Mouse (Mus musculus) limb, embryonic 12.5 days (tissue): ENCODE data around the gene Ppp1r16b. TPM values are rescaled to one million over a fixed set of nuclear protein-coding genes. Genes with fewer than 3 reads are reported as not detected.

Experiments used
- ATAC-seq: fragments of 200-750 bp; cut with Nextera tagmentation; 2 replicates; pipeline ENCODE4 v1.8.0; 2017; ENCODE audit warnings: low read depth, moderate TSS enrichment; ENCODE audit not compliant: insufficient number of reproducible peaks, insufficient read depth, low FRiP score, low TSS enrichment
- H3K27ac ChIP-seq: fragments of 300-500 bp; sonication (generic); 2 replicates; pipeline ENCODE4 v1.5.1; 2016; ENCODE audit warnings: mild to moderate bottlenecking, moderate library complexity
- H3K27me3 ChIP-seq: fragments of 300-500 bp; sonication (generic); 2 replicates; pipeline ENCODE4 v1.6.1; 2016; ENCODE audit warnings: mild to moderate bottlenecking, moderate library complexity
- H3K36me3 ChIP-seq: fragments of 300-500 bp; sonication (generic); 2 replicates; pipeline ENCODE4 v1.6.1; 2016; ENCODE audit warnings: mild to moderate bottlenecking, moderate library complexity
- H3K4me1 ChIP-seq: fragments of 300-500 bp; sonication (generic); replicated peaks from 2 replicates; pipeline ENCODE4 v1.6.1; 2016
- H3K4me2 ChIP-seq: fragments of 300-500 bp; sonication (generic); 2 replicates; pipeline ENCODE4 v1.6.1; 2016; ENCODE audit warnings: mild to moderate bottlenecking, moderate library complexity
- H3K4me3 ChIP-seq: fragments of 300-500 bp; sonication (generic); replicated peaks from 2 replicates; pipeline ENCODE4 v1.5.1; 2016; ENCODE audit warnings: mild to moderate bottlenecking
- H3K9ac ChIP-seq: fragments of 300-500 bp; sonication (generic); replicated peaks from 2 replicates; pipeline ENCODE4 v1.6.1; 2016; ENCODE audit warnings: mild to moderate bottlenecking, moderate library complexity
- H3K9me3 ChIP-seq: fragments of 300-500 bp; sonication (generic); 2 replicates; pipeline ENCODE4 v1.6.1; 2016; ENCODE audit warnings: mild to moderate bottlenecking, moderate library complexity
- WGBS: fragments of 180-500 bp; shearing (Covaris S2); methylation state at CpG from one replicate; pipeline ENCODE4 v1.1.7; 2016; 5-methylcytosine and 5-hydroxymethylcytosine counted together
- polyA plus RNA-seq: library from polyadenylated mRNA; unstranded; fragments of >200 nt; fragmentation: Nextera tagmentation; extraction: Ambion mirVana; gene quantifications from 2 replicates; pipeline ENCODE4 v1.2.1, GENCODE M21; 2016

Ppp1r16b gene
- 3.3 TPM in 2 replicates for polyA plus RNA-seq

GRCm38 (mm10) chr2:158665098-158665497 is at the start of gene Ppp1r16b:
Gene Ppp1r16b, plus strand, starts transcription at chr2:158665398.
- H3K27me3 ChIP-seq: peaks cover 55% of the 10 kb centered on the region
- WGBS: 74% methylated on average over 4 of the region's 4 CpGs
- ATAC-seq: no peak
- no peak within 1 kb of the TSS for H3K9ac ChIP-seq
- peaks cover 20% of the 10 kb centered on the region for H3K4me1 ChIP-seq
- no peaks in the 10 kb centered on the region for H3K9me3 ChIP-seq
- no peaks in the 10 kb centered on the region for H3K36me3 ChIP-seq
- no peak within 1 kb of the TSS for H3K27ac ChIP-seq
- no peak within 1 kb of the TSS for H3K4me3 ChIP-seq
- no peak within 1 kb of the TSS for H3K4me2 ChIP-seq

- Histone ChIP-seq H3K4me2 (no peak overlapping the region), H3K4me3 (peak overlapping the region; percentile 13; the same call in 1 of the 2 replicates), H3K27ac (no peak overlapping the region), H3K36me3 (no peaks in the 10 kb centered on the region), H3K9ac (no peak overlapping the region), H3K9me3 (no peaks in the 10 kb centered on the region), H3K4me1 (peaks cover 29% of the 10 kb centered on the region), H3K27me3 (peaks cover 100% of the 10 kb centered on the region)
- no peak for ATAC-seq
- 2% methylated on average over 13 of the region's 13 CpGs for WGBS
These were observed 49.5 kb upstream of the Ppp1r16b start for GRCm38 (mm10) chr2:158615702-158616101.

GRCm38 (mm10) chr2:158616296-158616695 is 48.9 kb upstream of the Ppp1r16b start:
- no peaks in the 10 kb centered on the region for H3K9me3 ChIP-seq
- no peak overlapping the region for H3K9ac ChIP-seq
- peaks cover 23% of the 10 kb centered on the region for H3K4me1 ChIP-seq
- no peak overlapping the region for H3K4me2 ChIP-seq
- 0 out of 2 replicates have a peak, but pooled peaks have one; percentile 17 for ATAC-seq
- WGBS: under 1% methylated on average over 12 of the region's 12 CpGs
- peak overlapping the region; percentile 13; the same call in 1 of the 2 replicates for H3K4me3 ChIP-seq
- H3K27ac ChIP-seq: no peak overlapping the region
- H3K27me3 ChIP-seq: peaks cover 100% of the 10 kb centered on the region
- no peaks in the 10 kb centered on the region for H3K36me3 ChIP-seq

GRCm38 (mm10) chr2:158616790-158617189 is 48.4 kb upstream of the Ppp1r16b start:
- Histone ChIP-seq H3K4me3 (0 out of 2 replicates have a peak overlapping the region, but pooled peaks have one; percentile 13), H3K9ac (no peak overlapping the region), H3K4me1 (peaks cover 23% of the 10 kb centered on the region), H3K27me3 (peaks cover 99% of the 10 kb centered on the region), H3K36me3 (no peaks in the 10 kb centered on the region), H3K4me2 (no peak overlapping the region), H3K9me3 (no peaks in the 10 kb centered on the region), H3K27ac (no peak overlapping the region)
- WGBS: 12% methylated on average over 11 of the region's 11 CpGs
- no peak for ATAC-seq

- Histone ChIP-seq H3K9ac (peak within 1 kb of the TSS; percentile 86), H3K27me3 (peaks cover 28% of the 10 kb centered on the region), H3K4me2 (peak within 1 kb of the TSS; percentile 61), H3K9me3 (no peaks in the 10 kb centered on the region), H3K4me3 (peak within 1 kb of the TSS; percentile 89), H3K27ac (peak within 1 kb of the TSS; percentile 92), H3K4me1 (peaks cover 13% of the 10 kb centered on the region), H3K36me3 (peaks cover 27% of the 10 kb centered on the region)
- under 1% methylated on average over 39 of the region's 39 CpGs for WGBS
- ATAC-seq: peak; percentile 89
These were observed 40.4 kb upstream of the Ppp1r16b start, which contains the start of gene Actr5 for GRCm38 (mm10) chr2:158624718-158625222. Gene Actr5, plus strand, starts transcription at chr2:158624888.

- WGBS: under 1% methylated on average over 38 of the region's 44 CpGs
These were observed 40.0 kb upstream of the Ppp1r16b start for GRCm38 (mm10) chr2:158625231-158625630.

GRCm38 (mm10) chr2:158625697-158626096 is 39.5 kb upstream of the Ppp1r16b start:
- H3K27me3 ChIP-seq: peaks cover 19% of the 10 kb centered on the region
- H3K4me1 ChIP-seq: peaks cover 13% of the 10 kb centered on the region
- no peak for ATAC-seq
- H3K4me2 ChIP-seq: peak overlapping the region; percentile 61
- H3K27ac ChIP-seq: no peak overlapping the region
- WGBS: 43% methylated on average over 8 of the region's 8 CpGs
- peaks cover 36% of the 10 kb centered on the region for H3K36me3 ChIP-seq
- no peaks in the 10 kb centered on the region for H3K9me3 ChIP-seq
- peak overlapping the region; percentile 86 for H3K9ac ChIP-seq
- H3K4me3 ChIP-seq: peak overlapping the region; percentile 89

More at GRCm38 (mm10) chr2:158625231-158625630, 40.0 kb upstream of the Ppp1r16b start:
- peak overlapping the region; percentile 89 for H3K4me3 ChIP-seq
- peaks cover 23% of the 10 kb centered on the region for H3K27me3 ChIP-seq
- peaks cover 32% of the 10 kb centered on the region for H3K36me3 ChIP-seq
- H3K27ac ChIP-seq: peak overlapping the region; percentile 92
- H3K4me1 ChIP-seq: peaks cover 13% of the 10 kb centered on the region
- H3K4me2 ChIP-seq: peak overlapping the region; percentile 61
- H3K9ac ChIP-seq: peak overlapping the region; percentile 86
- no peak; the same call in 1 of the 2 replicates for ATAC-seq
- H3K9me3 ChIP-seq: no peaks in the 10 kb centered on the region

- no peak overlapping the region for H3K9ac ChIP-seq
- WGBS: 77% methylated on average over 3 of the region's 3 CpGs
- H3K36me3 ChIP-seq: peaks cover 68% of the 10 kb centered on the region
- no peak overlapping the region for H3K27ac ChIP-seq
- H3K4me1 ChIP-seq: peaks cover 13% of the 10 kb centered on the region
- H3K4me2 ChIP-seq: no peak overlapping the region
- H3K4me3 ChIP-seq: no peak overlapping the region
- ATAC-seq: no peak
- no peaks in the 10 kb centered on the region for H3K9me3 ChIP-seq
- no peaks in the 10 kb centered on the region for H3K27me3 ChIP-seq
These were observed 36.3 kb upstream of the Ppp1r16b start for GRCm38 (mm10) chr2:158628858-158629257.

GRCm38 (mm10) chr2:158629414-158629813 is 35.8 kb upstream of the Ppp1r16b start:
- Histone ChIP-seq H3K27me3 (no peaks in the 10 kb centered on the region), H3K4me2 (no peak overlapping the region), H3K36me3 (peaks cover 72% of the 10 kb centered on the region), H3K27ac (no peak overlapping the region), H3K4me3 (no peak overlapping the region), H3K9ac (no peak overlapping the region), H3K9me3 (no peaks in the 10 kb centered on the region), H3K4me1 (peaks cover 13% of the 10 kb centered on the region)
- ATAC-seq: no peak
- 79% methylated on average over 1 of the region's 1 CpGs for WGBS

GRCm38 (mm10) chr2:158631873-158632272 is 33.3 kb upstream of the Ppp1r16b start:
- no peaks in the 10 kb centered on the region for H3K27me3 ChIP-seq
- 86% methylated on average over 5 of the region's 5 CpGs for WGBS
- no peak overlapping the region for H3K9ac ChIP-seq
- H3K36me3 ChIP-seq: peaks cover 89% of the 10 kb centered on the region
- no peaks in the 10 kb centered on the region for H3K4me1 ChIP-seq
- no peaks in the 10 kb centered on the region for H3K9me3 ChIP-seq
- no peak overlapping the region for H3K27ac ChIP-seq
- ATAC-seq: no peak
- no peak overlapping the region for H3K4me3 ChIP-seq
- H3K4me2 ChIP-seq: no peak overlapping the region

- H3K4me3 ChIP-seq: no peak overlapping the region
- WGBS: 12% methylated on average over 2 of the region's 2 CpGs
These were observed 23.3 kb upstream of the Ppp1r16b start for GRCm38 (mm10) chr2:158641869-158642268.

GRCm38 (mm10) chr2:158642587-158642986 is 22.6 kb upstream of the Ppp1r16b start:
- H3K9ac ChIP-seq: no peak overlapping the region
- no peaks in the 10 kb centered on the region for H3K27me3 ChIP-seq
- H3K4me1 ChIP-seq: no peaks in the 10 kb centered on the region
- H3K27ac ChIP-seq: no peak overlapping the region
- H3K4me2 ChIP-seq: no peak overlapping the region
- peaks cover 4% of the 10 kb centered on the region; the same call in 1 of the 2 replicates for H3K9me3 ChIP-seq
- WGBS: 85% methylated on average over 2 of the region's 2 CpGs
- peaks cover 37% of the 10 kb centered on the region for H3K36me3 ChIP-seq
- no peak for ATAC-seq
- H3K4me3 ChIP-seq: no peak overlapping the region

More at GRCm38 (mm10) chr2:158641869-158642268, 23.3 kb upstream of the Ppp1r16b start:
- no peak overlapping the region for H3K9ac ChIP-seq
- H3K27me3 ChIP-seq: no peaks in the 10 kb centered on the region
- no peak overlapping the region for H3K27ac ChIP-seq
- H3K9me3 ChIP-seq: peaks cover 4% of the 10 kb centered on the region; the same call in 1 of the 2 replicates
- no peaks in the 10 kb centered on the region for H3K4me1 ChIP-seq
- no peak overlapping the region for H3K4me2 ChIP-seq
- peaks cover 44% of the 10 kb centered on the region for H3K36me3 ChIP-seq
- ATAC-seq: no peak
